Mouse (Mus musculus) midbrain, postnatal 0 days (tissue): ENCODE results near the gene Sowahd. TPM values are rescaled to one million over a fixed set of nuclear protein-coding genes. Genes with fewer than 3 reads are reported as not detected.
"Not testable (repeated sequence)": the region's sequence is repeated elsewhere in the genome, so short reads cannot be mapped to it uniquely, and the experiment has no call there.

ENCODE experiments used
- ATAC-seq: fragments of 200-750 bp; cut with Nextera tagmentation; 2 replicates; pipeline ENCODE4 v1.8.0; 2017; ENCODE audit warnings: moderate number of reproducible peaks, mild to moderate bottlenecking, moderate TSS enrichment, moderate library complexity; ENCODE audit not compliant: low FRiP score
- DNase-seq: peaks from one replicate; pipeline ENCODE4 v3.0.0-alpha.2; 2015; ENCODE audit warnings: low spot score
- H3K27ac ChIP-seq: fragments of 300-500 bp; sonication (generic); 2 replicates; pipeline ENCODE4 v1.5.1; 2014; ENCODE audit warnings: low read depth, mild to moderate bottlenecking, low read length, mixed read lengths
- H3K27me3 ChIP-seq: fragments of 300-500 bp; sonication (generic); 2 replicates; pipeline ENCODE4 v1.6.1; 2014; ENCODE audit warnings: low read length, control low read depth, mixed read lengths; ENCODE audit not compliant: insufficient read depth
- H3K36me3 ChIP-seq: fragments of 300-500 bp; sonication (generic); 2 replicates; pipeline ENCODE4 v1.6.1; 2014; ENCODE audit warnings: low read length, control low read depth, mixed read lengths; ENCODE audit not compliant: insufficient read depth
- H3K4me1 ChIP-seq: fragments of 300-500 bp; sonication (generic); 2 replicates; pipeline ENCODE4 v1.6.1; 2014; ENCODE audit warnings: mild to moderate bottlenecking, control low read depth, antibody characterized with exemption, low read length, mixed read lengths; ENCODE audit not compliant: insufficient read depth
- H3K4me2 ChIP-seq: fragments of 300-500 bp; sonication (generic); 2 replicates; pipeline ENCODE4 v1.6.1; 2014; ENCODE audit warnings: low read depth, mild to moderate bottlenecking, low read length, mixed read lengths; ENCODE audit not compliant: poor library complexity, severe bottlenecking
- H3K4me3 ChIP-seq: fragments of 300-500 bp; sonication (generic); 2 replicates; pipeline ENCODE4 v1.5.1; 2014; ENCODE audit warnings: low read depth, mild to moderate bottlenecking, low read length, moderate library complexity
- H3K9ac ChIP-seq: fragments of 300-500 bp; sonication (generic); replicated peaks from 2 replicates; pipeline ENCODE4 v1.6.1; 2014; ENCODE audit warnings: mild to moderate bottlenecking, low read length, moderate library complexity, mixed read lengths; ENCODE audit not compliant: poor library complexity, severe bottlenecking
- H3K9me3 ChIP-seq: fragments of 300-500 bp; sonication (generic); 2 replicates; pipeline ENCODE4 v1.6.1; 2016; ENCODE audit warnings: low read length, control low read depth
- CTCF ChIP-seq: IDR thresholded peaks from 2 replicates; pipeline ENCODE4 v1.5.1; 2016; ENCODE audit warnings: antibody characterized with exemption, mild to moderate bottlenecking
- WGBS: fragments of 180-500 bp; shearing (Covaris S2); extraction: QIAGEN DNeasy Blood & Tissue Kit; methylation state at CpG from one replicate; pipeline ENCODE4 v1.1.7; 2014; 5-methylcytosine and 5-hydroxymethylcytosine counted together
- polyA plus RNA-seq: library from polyadenylated mRNA; unstranded; fragments of >200 nt; fragmentation: Nextera tagmentation; extraction: Ambion mirVana; gene quantifications from 2 replicates; pipeline ENCODE4 v1.2.1, GENCODE M21; 2015
- total RNA-seq: library from RNA; depleted of rRNA; stranded (reverse); fragments of >200 nt; gene quantifications from 2 replicates; pipeline ENCODE4 v1.2.3, GENCODE M21; 2014

Sowahd gene
- total and polyA plus RNA-seq, 2 experiments from 2014 or later: 0.16 TPM; not detected in 1

- ATAC-seq: peak; percentile 63; the same call in 1 of the 2 replicates
Observed at GRCm38 (mm10) chrX:37074262-37074892, 25.7 kb downstream of the Sowahd start.

GRCm38 (mm10) chrX:37076651-37077050, 28.0 kb downstream of the Sowahd start:
- no peaks in the 10 kb centered on the region for H3K27me3 ChIP-seq
- TF ChIP-seq CTCF: no peak
- no peak overlapping the region for H3K4me2 ChIP-seq
- no peak overlapping the region for H3K9ac ChIP-seq
- no peak for DNase-seq
- no peaks in the 10 kb centered on the region for H3K9me3 ChIP-seq
- no peaks in the 10 kb centered on the region for H3K4me1 ChIP-seq
- H3K4me3 ChIP-seq: no peak overlapping the region
- no peak for ATAC-seq
- H3K36me3 ChIP-seq: no peaks in the 10 kb centered on the region
- no peak overlapping the region for H3K27ac ChIP-seq
- 81% methylated on average over 8 of the region's 8 CpGs for WGBS

More at GRCm38 (mm10) chrX:37074262-37074892, 25.7 kb downstream of the Sowahd start:
- Histone ChIP-seq H3K4me1 (no peaks in the 10 kb centered on the region), H3K27ac (no peak overlapping the region), H3K9ac (no peak overlapping the region), H3K4me3 (no peak overlapping the region), H3K36me3 (no peaks in the 10 kb centered on the region), H3K27me3 (no peaks in the 10 kb centered on the region), H3K9me3 (no peaks in the 10 kb centered on the region), H3K4me2 (no peak overlapping the region)
- TF ChIP-seq CTCF: peak; percentile 85
- peak; percentile 67 for DNase-seq
- WGBS: 37% methylated on average over 9 of the region's 9 CpGs

- not testable (repeated sequence) for ATAC-seq, H3K36me3 ChIP-seq
- WGBS: 73% methylated on average over 3 of the region's 4 CpGs
Observed at GRCm38 (mm10) chrX:37080345-37080744, 31.7 kb downstream of the Sowahd start.

GRCm38 (mm10) chrX:37081194-37081593, 32.5 kb downstream of the Sowahd start:
- Histone ChIP-seq H3K27ac (no peak overlapping the region), H3K4me2 (no peak overlapping the region), H3K9ac (no peak overlapping the region), H3K36me3 (no peaks in the 10 kb centered on the region), H3K27me3 (no peaks in the 10 kb centered on the region), H3K4me1 (no peaks in the 10 kb centered on the region), H3K9me3 (no peaks in the 10 kb centered on the region), H3K4me3 (no peak overlapping the region)
- TF ChIP-seq CTCF: no peak
- ATAC-seq: no peak
- DNase-seq: no peak
- WGBS: 58% methylated on average over 6 of the region's 6 CpGs

More at GRCm38 (mm10) chrX:37080345-37080744, 31.7 kb downstream of the Sowahd start:
- H3K4me1 ChIP-seq, H3K27ac ChIP-seq, H3K4me3 ChIP-seq, H3K9me3 ChIP-seq, H3K27me3 ChIP-seq, DNase-seq, H3K4me2 ChIP-seq, H3K9ac ChIP-seq: not testable (repeated sequence)

- TF ChIP-seq CTCF: no peak
- H3K9ac ChIP-seq: peak overlapping the region; percentile 59
- no peaks in the 10 kb centered on the region for H3K36me3 ChIP-seq
- WGBS: 18% methylated on average over 19 of the region's 19 CpGs
- peak overlapping the region; percentile 54 for H3K4me2 ChIP-seq
- no peaks in the 10 kb centered on the region for H3K4me1 ChIP-seq
- H3K27me3 ChIP-seq: no peaks in the 10 kb centered on the region
- peak; percentile 70 for ATAC-seq
- peak overlapping the region; percentile 78 for H3K27ac ChIP-seq
- no peaks in the 10 kb centered on the region for H3K9me3 ChIP-seq
- DNase-seq: peak; percentile 40
- H3K4me3 ChIP-seq: peak overlapping the region; percentile 49
Observed at GRCm38 (mm10) chrX:37084318-37084926, 35.8 kb downstream of the Sowahd start.

GRCm38 (mm10) chrX:37084927-37085660, 36.4 kb downstream of the Sowahd start, which contains the start of gene Rpl39:
Gene Rpl39, minus strand, starts transcription at chrX:37085402.
- Histone ChIP-seq H3K4me3 (peak within 1 kb of the TSS; percentile 49), H3K27ac (peak within 1 kb of the TSS; percentile 78), H3K36me3 (no peaks in the 10 kb centered on the region), H3K9ac (peak within 1 kb of the TSS; percentile 59), H3K9me3 (no peaks in the 10 kb centered on the region), H3K27me3 (no peaks in the 10 kb centered on the region), H3K4me1 (no peaks in the 10 kb centered on the region), H3K4me2 (peak within 1 kb of the TSS; percentile 54)
- WGBS: 19% methylated on average over 37 of the region's 38 CpGs
- peak; percentile 29 for TF ChIP-seq CTCF
- ATAC-seq (peak; percentile 95), DNase-seq (peak; percentile 95)
